Comparison of ENCODE assay signal across 10 mouse cellular contexts in the genomic region with DNA sequence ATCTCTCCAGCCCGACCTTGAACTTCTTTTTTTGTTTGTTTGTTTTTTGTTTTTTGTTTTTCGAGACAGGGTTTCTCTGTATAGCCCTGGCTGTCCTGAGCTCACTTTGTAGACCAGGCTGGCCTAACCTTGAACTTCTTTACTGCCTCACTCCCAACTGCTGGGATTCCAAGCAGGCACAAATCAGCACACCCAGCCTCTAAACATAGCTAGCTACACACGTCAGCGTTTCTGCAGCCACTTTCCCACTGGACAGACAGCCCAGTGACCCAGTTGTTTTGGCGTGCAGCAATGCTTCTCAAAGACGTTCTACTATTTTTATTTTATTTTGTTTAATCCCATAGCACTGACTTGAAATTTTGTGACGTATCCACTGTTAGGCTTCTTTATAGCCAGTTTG. TPM values are rescaled to one million over a fixed set of nuclear protein-coding genes. Genes with fewer than 3 reads are reported as not detected.
DNase-seq lines count a peak whose midpoint lies in the region; ATAC-seq and TF ChIP-seq lines count a peak whose summit lies in the region.
"Had no signal": no experiment of that assay in that cellular context is flagged by ENCODE, and none has a peak within 500 bp of the region (broad histone marks: within the 10 kb centered on the region; RNA-seq: fewer than 3 reads in every experiment).

No protein-coding gene starts in this region.

- WGBS in midbrain, embryonic 11.5 days: 83% methylated on average over 7 of the region's 7 CpGs
- 87% methylated on average over 7 of the region's 7 CpGs for WGBS in midbrain, postnatal 0 days
- WGBS in stomach, embryonic 16.5 days: 80% methylated on average over 7 of the region's 7 CpGs

- H3K27ac ChIP-seq in midbrain, embryonic 11.5 days (ENCODE audit: low read depth, low read length): no peak overlapping the region
- no peak overlapping the region for H3K27ac ChIP-seq in midbrain, postnatal 0 days (ENCODE audit: low read depth, low read length)
- peak overlapping the region; percentile 77; the same call in 1 of the 2 replicates for H3K27ac ChIP-seq in stomach, embryonic 16.5 days (ENCODE audit: low read length)

- TF ChIP-seq CTCF in midbrain, postnatal 0 days (IDR thresholded peaks at IDR 0.05): no peak

- H3K4me3 ChIP-seq in midbrain, embryonic 11.5 days (ENCODE audit: low read depth, low read length): no peak overlapping the region
- no peak overlapping the region for H3K4me3 ChIP-seq in midbrain, postnatal 0 days (ENCODE audit: low read depth, low read length)
- no peak overlapping the region for H3K4me3 ChIP-seq in stomach, embryonic 16.5 days (replicated peaks; ENCODE audit: low read length)

- peak; percentile 9 for DNase-seq in cerebellum, adult 9-11 months
- DNase-seq in cerebellum, adult 11 months: no peak
- peak; percentile 79 for DNase-seq in midbrain, embryonic 11.5 days (ENCODE audit: low spot score, missing footprints)
- DNase-seq in midbrain, postnatal 0 days (ENCODE audit: low spot score): no peak
- peak; percentile 12 for DNase-seq in heart, postnatal 4 days
- DNase-seq in cerebellum, postnatal 36 days: no peak

- H3K9ac ChIP-seq in midbrain, embryonic 11.5 days (ENCODE audit: low read length): no peak overlapping the region
- H3K9ac ChIP-seq in midbrain, postnatal 0 days (replicated peaks; ENCODE audit: low read length, poor library complexity, severe bottlenecking): no peak overlapping the region
- H3K9ac ChIP-seq in stomach, embryonic 16.5 days (ENCODE audit: low read length): no peak overlapping the region

- peaks cover 11% of the 10 kb centered on the region for H3K4me1 ChIP-seq in midbrain, embryonic 11.5 days (ENCODE audit: control insufficient read depth, insufficient read depth, low read length)
- peaks cover 9% of the 10 kb centered on the region for H3K4me1 ChIP-seq in midbrain, postnatal 0 days (ENCODE audit: insufficient read depth, low read length)
- peaks cover 21% of the 10 kb centered on the region for H3K4me1 ChIP-seq in stomach, embryonic 16.5 days (ENCODE audit: control insufficient read depth, insufficient read depth, low read length)

- no peaks in the 10 kb centered on the region for H3K9me3 ChIP-seq in midbrain, embryonic 11.5 days (ENCODE audit: control insufficient read depth, low read length)
- no peaks in the 10 kb centered on the region for H3K9me3 ChIP-seq in midbrain, postnatal 0 days (ENCODE audit: low read length)
- H3K9me3 ChIP-seq in stomach, embryonic 16.5 days (replicated peaks; ENCODE audit: control insufficient read depth, low read length): no peaks in the 10 kb centered on the region
- H3K9me3 ChIP-seq: midbrain, embryonic 12.5 days had no signal

- H3K4me2 ChIP-seq in midbrain, embryonic 11.5 days: peak overlapping the region; percentile 57; the same call in 1 of the 2 replicates
- H3K4me2 ChIP-seq in midbrain, postnatal 0 days (ENCODE audit: low read depth, low read length, poor library complexity, severe bottlenecking): no peak overlapping the region
- no peak overlapping the region; the same call in 1 of the 2 replicates for H3K4me2 ChIP-seq in stomach, embryonic 16.5 days (ENCODE audit: low read depth, low read length)

- ATAC-seq in midbrain, embryonic 11.5 days (ENCODE audit: low FRiP score): no peak
- no peak for ATAC-seq in midbrain, postnatal 0 days (ENCODE audit: low FRiP score)
- ATAC-seq in stomach, embryonic 16.5 days (ENCODE audit: insufficient read depth, low FRiP score): no peak
- no peak for ATAC-seq in CD4-positive, CD25-positive, alpha-beta regulatory T cell, adult 4 months

- H3K27me3 ChIP-seq in midbrain, embryonic 11.5 days (ENCODE audit: control insufficient read depth, insufficient read depth, low read length): no peaks in the 10 kb centered on the region
- no peaks in the 10 kb centered on the region for H3K27me3 ChIP-seq in midbrain, postnatal 0 days (ENCODE audit: insufficient read depth, low read length)
- H3K27me3 ChIP-seq in stomach, embryonic 16.5 days (ENCODE audit: control insufficient read depth, insufficient read depth, low read length): no peaks in the 10 kb centered on the region
- H3K27me3 ChIP-seq: midbrain, embryonic 12.5 days had no signal

- H3K36me3 ChIP-seq in midbrain, embryonic 11.5 days (ENCODE audit: control insufficient read depth, insufficient read depth, low read length): no peaks in the 10 kb centered on the region
- H3K36me3 ChIP-seq in midbrain, postnatal 0 days (ENCODE audit: insufficient read depth, low read length): no peaks in the 10 kb centered on the region
- no peaks in the 10 kb centered on the region for H3K36me3 ChIP-seq in stomach, embryonic 16.5 days (ENCODE audit: control insufficient read depth, insufficient read depth, low read length)
- H3K36me3 ChIP-seq: midbrain, embryonic 12.5 days had no signal

RNA-seq across cellular contexts. Expression of a gene that starts 1.1 kb away (rescaled TPM):
- 32.3 and 32.9 TPM in 2 replicates for polyA plus RNA-seq in midbrain, embryonic 11.5 days (2014; fragmentation: Nextera tagmentation; extraction: Ambion mirVana)
- 33.6 and 36.7 TPM in 2 replicates for total RNA-seq in midbrain, postnatal 0 days (2014; rRNA removed)
- polyA plus RNA-seq in midbrain, postnatal 0 days (2015; fragmentation: Nextera tagmentation; extraction: Ambion mirVana): 24.6 and 28.3 TPM in 2 replicates
- total RNA-seq in heart, postnatal 4 days (2021): 10 to 100 TPM; 14.3 to 16.7 TPM
- 29.1 and 30.1 TPM in 2 replicates for polyA plus RNA-seq in stomach, embryonic 16.5 days (2015; fragmentation: Nextera tagmentation; extraction: Ambion mirVana)
- 10 to 100 TPM; 13.9 to 14.2 TPM for polyA plus RNA-seq in CD4-positive, CD25-positive, alpha-beta regulatory T cell, adult 4 months (2017; shearing (Covaris generic))

RNA-seq across cellular contexts. Expression of a gene that starts 31.1 kb away (rescaled TPM):
- polyA plus RNA-seq in midbrain, embryonic 11.5 days (2014; fragmentation: Nextera tagmentation; extraction: Ambion mirVana): 5.6 and 6.1 TPM in 2 replicates
- 14.2 and 17.5 TPM in 2 replicates for total RNA-seq in midbrain, postnatal 0 days (2014; rRNA removed)
- 9.5 and 11.5 TPM in 2 replicates for polyA plus RNA-seq in midbrain, postnatal 0 days (2015; fragmentation: Nextera tagmentation; extraction: Ambion mirVana)
- 1 to 10 TPM; 9.0 TPM for total RNA-seq in heart, postnatal 4 days (2021)
- polyA plus RNA-seq in stomach, embryonic 16.5 days (2015; fragmentation: Nextera tagmentation; extraction: Ambion mirVana): 21.4 and 21.6 TPM in 2 replicates
- polyA plus RNA-seq in CD4-positive, CD25-positive, alpha-beta regulatory T cell, adult 4 months (2017; shearing (Covaris generic)): under 1 TPM; 0.33 to 0.47 TPM

RNA-seq across cellular contexts. Expression of a gene that starts 40.6 kb away (rescaled TPM):
- polyA plus RNA-seq in midbrain, embryonic 11.5 days (2014; fragmentation: Nextera tagmentation; extraction: Ambion mirVana): 11.3 and 15.0 TPM in 2 replicates
- total RNA-seq in midbrain, postnatal 0 days (2014; rRNA removed): 7.5 and 8.3 TPM in 2 replicates
- polyA plus RNA-seq in midbrain, postnatal 0 days (2015; fragmentation: Nextera tagmentation; extraction: Ambion mirVana): 7.4 and 8.0 TPM in 2 replicates
- total RNA-seq in heart, postnatal 4 days (2021): 10 to 100 TPM in 1 of 2 experiments, 1 to 10 TPM in 1; 9.4 to 10.1 TPM
- 32.9 and 36.1 TPM in 2 replicates for polyA plus RNA-seq in stomach, embryonic 16.5 days (2015; fragmentation: Nextera tagmentation; extraction: Ambion mirVana)
- polyA plus RNA-seq in CD4-positive, CD25-positive, alpha-beta regulatory T cell, adult 4 months (2017; shearing (Covaris generic)): 10 to 100 TPM; 58.1 to 76.0 TPM

RNA-seq across cellular contexts. Expression of a gene that starts 40.6 kb away (rescaled TPM):
- 0.84 and 1.5 TPM in 2 replicates for polyA plus RNA-seq in midbrain, embryonic 11.5 days (2014; fragmentation: Nextera tagmentation; extraction: Ambion mirVana)
- 0.52 and 0.77 TPM in 2 replicates for total RNA-seq in midbrain, postnatal 0 days (2014; rRNA removed)
- polyA plus RNA-seq in midbrain, postnatal 0 days (2015; fragmentation: Nextera tagmentation; extraction: Ambion mirVana): 0.83 and 0.85 TPM in 2 replicates
- 1 to 10 TPM; 3.7 TPM for total RNA-seq in heart, postnatal 4 days (2021)
- polyA plus RNA-seq in stomach, embryonic 16.5 days (2015; fragmentation: Nextera tagmentation; extraction: Ambion mirVana): 3.4 and 4.7 TPM in 2 replicates
- 10 to 100 TPM; 16.5 to 27.6 TPM for polyA plus RNA-seq in CD4-positive, CD25-positive, alpha-beta regulatory T cell, adult 4 months (2017; shearing (Covaris generic))

RNA-seq across cellular contexts. Expression of a gene that starts 45.8 kb away (rescaled TPM):
- polyA plus RNA-seq in midbrain, embryonic 11.5 days (2014; fragmentation: Nextera tagmentation; extraction: Ambion mirVana): not detected in 2 replicates
- total RNA-seq in midbrain, postnatal 0 days (2014; rRNA removed): 0.33 TPM in 1 of 2 replicates, not detected in the other
- polyA plus RNA-seq in midbrain, postnatal 0 days (2015; fragmentation: Nextera tagmentation; extraction: Ambion mirVana): 0.43 and 0.59 TPM in 2 replicates
- 1 to 10 TPM in 1 of 2 experiments, under 1 TPM in 1; 0.81 to 1.5 TPM for total RNA-seq in heart, postnatal 4 days (2021)
- not detected in 2 replicates for polyA plus RNA-seq in stomach, embryonic 16.5 days (2015; fragmentation: Nextera tagmentation; extraction: Ambion mirVana)
- under 1 TPM; 0.26 to 0.39 TPM for polyA plus RNA-seq in CD4-positive, CD25-positive, alpha-beta regulatory T cell, adult 4 months (2017; shearing (Covaris generic))
- polyA plus RNA-seq: erythroblast, embryonic 14.5 days had no signal

Comparison
In these comparisons a context has a peak if more than half of its experiments do, and no peak if none do; other contexts are left out.
1. DNase-seq: peak in cerebellum, adult 9-11 months (single experiment), midbrain, embryonic 11.5 days (single experiment) and heart, postnatal 4 days (single experiment); none in cerebellum, adult 11 months (single experiment), midbrain, postnatal 0 days (single experiment) and cerebellum, postnatal 36 days (0 of 2).